Mouse (Mus musculus): ENCODE measurements around the gene Srp68.

Gene Srp68

DNA sequence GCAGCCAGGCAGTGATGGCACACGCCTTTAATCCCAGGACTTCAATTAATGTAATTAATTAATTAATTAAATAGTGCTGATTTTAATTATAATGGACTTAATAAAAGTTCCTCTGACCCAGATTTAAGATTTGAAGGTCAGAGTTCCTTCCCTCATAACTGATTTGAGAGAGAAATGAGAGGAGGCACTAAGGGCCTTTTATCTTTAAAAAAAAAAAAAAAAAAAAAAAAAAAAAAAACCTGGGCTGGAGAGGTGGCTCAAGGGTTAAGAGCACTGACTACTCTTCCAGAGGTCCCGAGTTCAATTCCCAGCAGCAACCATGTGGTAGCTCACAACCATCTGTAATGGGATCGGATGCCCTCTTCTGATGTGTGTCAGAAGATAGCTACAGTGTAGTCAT is 65.4 kb downstream of the Srp68 start:
- no peak for DNase-seq (ENCODE audit: low spot score in 2 of 2)

DNA sequence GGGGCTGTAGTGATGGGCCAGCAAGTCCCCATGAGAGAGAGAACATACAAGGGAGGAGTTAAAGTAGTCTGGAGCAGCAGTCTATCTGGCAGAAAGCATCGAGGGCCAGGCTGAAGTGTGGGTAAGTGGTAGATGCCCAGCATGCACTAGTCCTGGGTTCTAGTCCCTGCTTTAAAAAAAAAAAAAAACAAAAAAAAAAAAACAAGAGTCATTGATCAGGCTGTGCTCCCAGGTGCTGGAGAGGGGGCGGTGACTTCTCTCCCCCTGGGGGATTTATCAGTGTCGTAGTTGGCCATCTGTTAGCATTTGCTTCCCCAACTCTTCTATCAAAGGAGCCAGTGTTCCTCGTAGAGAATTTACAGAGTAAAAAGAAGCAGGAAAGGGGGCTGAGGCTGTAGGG is 67.3 kb downstream of the Srp68 start:
- DNase-seq (ENCODE audit: low spot score in 2 of 2), result no peak

DNA sequence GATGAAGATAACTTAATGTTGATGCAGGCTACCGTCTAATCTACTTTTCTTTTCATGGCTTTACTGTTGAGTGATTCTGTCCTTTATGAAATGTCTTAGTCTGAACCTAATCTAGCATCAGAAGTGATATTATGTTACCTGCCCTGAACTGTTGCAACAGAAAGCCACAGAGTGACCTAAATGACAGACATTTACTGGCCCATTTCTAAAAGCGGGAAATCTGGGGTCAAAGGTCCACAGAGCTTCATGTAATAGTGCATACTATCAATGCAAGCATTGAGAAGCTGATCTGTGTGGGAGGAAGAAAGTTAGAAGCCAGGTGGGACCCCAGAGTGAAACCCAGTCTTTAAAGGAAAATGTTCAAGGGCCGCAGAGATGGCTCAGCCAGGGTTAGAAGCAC is 70.9 kb downstream of the Srp68 start:
- DNase-seq (ENCODE audit: low spot score in 2 of 2), result no peak

DNA sequence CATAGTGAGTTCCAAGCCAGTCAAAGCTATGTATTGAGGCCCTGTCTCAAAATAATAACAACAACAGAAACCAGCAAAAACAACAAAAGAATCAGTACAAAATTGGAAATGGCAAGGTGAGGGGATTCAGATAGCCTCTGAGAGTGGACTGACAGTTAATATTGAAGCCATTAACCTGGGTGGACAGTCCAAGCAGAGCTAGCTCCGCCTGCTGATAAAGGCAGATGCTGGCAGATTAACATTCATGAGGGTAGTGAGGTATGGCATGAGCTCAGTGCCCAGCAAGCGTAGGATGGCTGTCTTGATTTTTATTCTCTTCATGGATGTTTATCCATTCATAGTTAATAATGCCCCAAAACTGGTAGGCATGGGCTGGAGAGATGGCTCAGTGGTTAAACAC is 72.9 kb downstream of the Srp68 start:
- DNase-seq (ENCODE audit: low spot score in 2 of 2), result no peak

DNA sequence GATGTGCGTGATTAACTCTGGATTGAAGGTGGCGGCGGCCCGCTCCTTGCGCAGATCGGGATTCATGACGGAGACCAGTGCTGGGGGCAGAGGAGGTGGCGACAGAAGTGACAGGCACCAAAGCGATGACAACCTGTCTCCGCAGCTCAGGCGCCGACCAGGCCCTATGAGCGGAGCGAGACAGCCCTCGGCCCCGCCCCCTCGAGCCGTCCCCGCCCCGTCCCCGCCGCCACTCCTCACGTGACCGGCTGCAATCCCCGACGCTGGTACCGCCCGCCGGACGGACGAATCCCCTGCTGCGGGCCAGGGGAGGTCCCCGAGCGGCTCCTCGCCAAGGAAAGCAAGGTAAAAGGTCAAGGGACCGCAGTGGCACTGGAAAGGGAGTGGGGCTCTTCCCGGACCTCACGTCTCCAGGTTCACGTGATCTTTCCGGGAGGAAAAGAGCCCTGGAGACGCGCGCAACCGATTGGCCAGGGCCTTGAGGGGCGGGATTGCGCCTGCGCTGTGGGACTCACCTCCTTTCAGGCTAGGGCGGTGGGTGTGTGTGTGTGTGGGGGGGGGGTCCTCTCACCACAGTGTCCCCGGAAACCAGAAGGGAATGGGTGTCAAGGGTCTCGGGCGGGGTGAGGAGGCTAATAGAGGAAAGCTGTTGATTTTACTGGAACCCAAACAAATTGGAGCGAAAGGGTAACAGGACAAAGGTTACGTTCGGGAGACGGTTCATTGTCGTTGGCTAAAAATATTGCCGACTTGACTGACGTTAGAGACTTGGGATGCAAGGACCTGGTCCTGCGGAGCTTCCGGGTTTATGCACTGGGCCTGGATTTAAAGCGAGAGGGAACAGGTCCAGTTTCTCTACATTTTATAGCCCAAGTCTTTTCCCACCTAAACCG is 75.1 kb downstream of the Srp68 start, which contains the start of the genes Ten1 and Acox1:
Gene Ten1, plus strand, starts transcription at position 217 of the 893 bp plus-strand sequence.
Gene Acox1, minus strand, starts transcription at position 407 of the 893 bp plus-strand sequence.
- peak; percentile 92 to 97 for DNase-seq (ENCODE audit: low spot score in 2 of 2)

DNA sequence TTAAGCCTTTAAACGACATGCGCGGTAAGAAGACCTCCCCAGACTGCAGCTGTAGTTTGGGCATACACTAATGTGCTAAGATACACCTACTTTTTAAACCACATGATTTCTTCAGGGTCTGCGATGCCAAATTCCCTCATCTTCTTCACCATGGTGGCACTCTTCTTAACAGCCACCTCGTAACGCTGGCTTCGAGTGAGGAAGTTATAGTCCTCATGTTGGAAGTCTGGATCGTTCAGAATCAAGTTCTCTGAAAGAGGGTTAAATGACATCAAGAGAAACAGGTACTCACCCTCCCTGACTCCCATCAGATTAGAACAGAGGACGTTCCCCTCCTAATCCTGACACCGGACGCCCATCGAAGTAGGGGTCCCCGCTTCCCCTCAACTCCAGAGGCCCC is 75.9 kb downstream of the Srp68 start:
- peak in 1 of 2 experiments; percentile 6 for DNase-seq (ENCODE audit: low spot score in 2 of 2)

DNA sequence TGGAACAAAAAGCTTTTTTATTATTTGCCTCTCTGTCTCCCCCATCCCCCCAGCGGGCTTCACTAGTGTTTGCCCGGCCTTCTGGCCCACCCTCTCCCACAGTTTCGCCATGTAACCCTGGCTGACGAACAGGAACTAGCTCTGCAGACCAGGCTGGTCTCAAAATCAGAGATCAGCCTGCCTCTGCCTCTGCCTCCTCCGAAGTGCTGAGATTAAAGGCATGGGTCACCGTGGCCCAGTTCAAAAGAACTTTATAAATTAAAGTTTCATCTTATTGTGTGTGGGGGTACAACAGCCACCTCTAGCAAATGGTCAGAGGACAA is 76.5 kb downstream of the Srp68 start:
- DNase-seq (ENCODE audit: low spot score in 2 of 2), result no peak

DNA sequence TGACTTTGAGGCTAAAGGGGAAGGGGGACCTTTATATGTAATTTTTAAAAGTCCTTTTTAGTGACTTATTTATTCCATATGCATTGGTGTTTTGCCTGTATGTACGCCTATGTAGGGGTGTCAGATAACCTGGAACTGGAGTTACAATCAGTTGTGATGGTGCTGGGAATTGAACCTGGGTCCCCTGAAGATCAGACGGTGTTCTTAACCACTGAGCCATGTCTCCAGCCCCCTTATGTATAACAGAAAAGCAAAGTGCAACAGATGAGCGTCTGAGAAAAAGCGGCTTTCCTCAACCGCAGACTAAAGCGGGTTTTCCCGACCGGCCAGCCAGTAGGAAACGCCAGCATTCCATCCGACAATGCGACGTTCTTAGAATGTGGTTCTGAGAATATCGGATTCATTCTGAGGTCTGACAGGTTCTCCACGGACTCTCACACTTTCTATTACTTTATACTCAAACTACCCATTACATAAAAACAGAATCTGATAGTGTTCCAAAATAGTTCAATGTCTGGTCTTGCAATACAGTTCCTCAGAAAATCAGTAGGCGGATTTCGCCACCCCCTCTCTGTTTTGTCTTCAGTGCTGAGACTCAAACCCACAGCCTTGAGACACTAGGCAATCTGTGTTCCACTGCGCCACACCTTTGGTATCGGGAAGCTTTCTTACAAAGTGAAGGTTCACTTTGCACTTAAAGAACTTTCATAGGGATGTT is 77.0 kb downstream of the Srp68 start:
- DNase-seq (ENCODE audit: low spot score in 2 of 2), result no peak

DNA sequence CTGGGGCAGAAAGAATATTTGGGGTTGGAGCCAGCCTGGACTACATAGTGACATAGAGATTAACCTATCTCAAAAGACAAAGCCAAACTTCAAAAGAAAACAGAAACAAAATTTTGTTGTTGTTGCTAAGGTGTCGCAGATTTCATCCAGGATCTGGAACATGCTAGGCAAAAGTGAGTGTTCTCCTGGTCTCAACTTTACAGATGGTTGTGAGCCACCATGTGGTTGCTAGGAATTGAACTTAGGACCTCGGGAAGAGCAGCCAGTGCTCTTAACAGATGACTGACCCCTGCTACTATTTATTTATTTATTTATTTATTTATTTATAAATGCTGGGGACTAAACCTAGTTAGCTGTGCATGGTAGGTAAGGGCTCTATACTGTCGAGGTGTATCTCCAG is 77.7 kb downstream of the Srp68 start:
- no peak for DNase-seq (ENCODE audit: low spot score in 2 of 2)

DNA sequence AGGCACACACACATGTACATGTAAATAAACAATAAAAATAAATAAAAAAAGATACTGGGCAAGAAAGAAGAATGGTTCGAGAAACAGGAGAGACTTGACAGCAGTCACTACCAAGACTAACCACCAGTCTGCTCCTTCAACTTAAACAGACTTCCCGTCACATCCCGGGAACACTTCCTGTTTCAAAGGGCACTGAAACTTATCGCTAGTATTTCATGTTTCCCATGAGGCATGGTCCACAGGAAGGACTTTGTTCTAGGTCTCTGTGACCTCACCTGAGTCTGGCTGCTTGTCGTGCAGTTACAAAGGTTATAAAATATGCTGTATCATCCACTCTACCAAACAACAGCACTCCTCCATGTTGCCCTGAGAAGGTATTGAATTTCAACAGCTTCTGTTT is 78.8 kb downstream of the Srp68 start:
- no peak for DNase-seq (ENCODE audit: low spot score in 2 of 2)

Measured in spleen, postnatal 4 days (tissue).